Mouse (Mus musculus): ENCODE results near the gene C130050O18Rik.

Gene C130050O18Rik

DNA sequence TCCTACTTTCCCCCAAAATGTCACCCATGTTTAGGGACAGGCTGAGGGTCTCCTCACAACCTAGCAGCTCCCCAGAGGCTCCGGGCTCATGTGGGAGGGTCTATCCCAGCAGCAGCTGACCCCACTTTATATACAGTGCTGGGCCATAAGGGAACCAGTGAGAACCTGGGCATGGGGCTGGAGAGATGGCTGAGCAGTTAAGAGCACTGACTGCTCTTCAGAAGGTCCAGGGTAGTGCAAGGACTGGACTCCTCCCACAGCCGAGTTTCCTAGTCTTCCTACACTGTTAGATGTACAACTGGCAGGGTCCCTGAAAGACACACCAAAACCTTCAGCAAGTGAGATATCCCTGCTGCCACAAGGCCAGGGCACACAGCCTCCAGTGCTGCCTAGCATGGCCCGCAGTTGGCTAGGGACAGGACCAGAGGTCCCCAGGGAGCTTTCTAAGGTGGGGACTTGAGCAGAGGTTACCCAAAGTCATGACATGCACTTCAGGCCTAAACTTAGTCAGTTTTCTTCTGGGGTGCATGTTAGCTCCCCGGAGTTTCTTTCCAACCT, 7.6 kb upstream of the C130050O18Rik start:
- DNase-seq (ENCODE audit: low spot score in 2 of 2): no peak

DNA sequence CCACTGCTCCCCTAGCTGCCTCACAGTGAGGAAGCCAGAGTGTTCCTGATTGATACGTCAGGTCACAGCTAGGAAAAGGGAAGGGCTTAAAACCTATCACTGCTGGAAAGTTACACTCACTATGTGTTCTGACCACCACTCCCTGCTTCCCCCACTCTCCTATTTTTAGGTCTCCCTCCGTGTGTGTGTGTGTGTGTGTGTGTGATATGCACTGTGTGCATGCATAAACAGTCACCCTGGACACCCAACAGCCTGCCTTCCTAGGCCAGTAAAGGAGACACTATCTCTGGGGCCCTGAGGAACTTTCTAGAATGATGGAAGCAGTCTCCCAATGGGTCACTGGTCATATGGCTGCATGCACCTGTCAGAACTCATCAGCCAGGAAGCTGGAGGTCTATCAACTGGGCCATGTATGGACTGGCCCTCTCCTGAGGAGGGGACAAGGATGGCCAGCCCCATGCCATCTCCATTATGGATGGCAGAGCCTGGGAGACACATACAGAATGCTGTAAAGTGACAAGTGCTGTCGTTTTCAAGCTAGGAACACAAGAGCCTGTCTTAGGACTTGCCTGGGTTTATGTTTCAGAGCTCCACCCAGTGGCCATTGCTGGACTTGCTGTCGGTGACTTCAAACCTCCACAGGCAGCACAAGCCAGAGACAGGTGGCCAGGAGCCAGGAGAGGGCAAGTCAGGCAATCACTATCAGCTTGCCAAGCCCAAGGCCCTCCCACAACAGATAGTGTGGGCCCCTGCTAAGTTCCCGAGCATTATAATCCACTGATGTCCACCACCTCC, 6.9 kb upstream of the C130050O18Rik start:
- DNase-seq (ENCODE audit: low spot score in 2 of 2): peak; percentile 87

DNA sequence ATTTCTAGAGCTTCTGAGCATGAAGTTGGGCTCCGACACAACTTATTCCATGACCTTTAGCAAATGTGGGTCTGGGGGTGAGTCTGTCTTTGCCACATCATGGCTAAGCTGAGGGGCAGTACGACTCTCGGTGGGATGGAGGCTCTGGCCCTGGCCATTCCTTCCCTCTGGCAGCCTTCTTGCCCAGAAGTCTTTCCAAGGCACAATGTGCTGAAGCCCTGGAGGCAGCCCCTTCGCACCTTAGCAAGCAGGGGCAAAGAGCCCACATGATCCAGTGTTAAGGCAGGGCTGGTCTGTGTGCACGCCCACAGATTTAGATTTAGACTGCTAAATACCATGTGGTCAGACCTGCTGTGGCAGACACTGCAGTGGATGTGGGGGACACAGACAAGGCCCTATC, 6.3 kb upstream of the C130050O18Rik start:
- no peak for DNase-seq (ENCODE audit: low spot score in 2 of 2)

DNA sequence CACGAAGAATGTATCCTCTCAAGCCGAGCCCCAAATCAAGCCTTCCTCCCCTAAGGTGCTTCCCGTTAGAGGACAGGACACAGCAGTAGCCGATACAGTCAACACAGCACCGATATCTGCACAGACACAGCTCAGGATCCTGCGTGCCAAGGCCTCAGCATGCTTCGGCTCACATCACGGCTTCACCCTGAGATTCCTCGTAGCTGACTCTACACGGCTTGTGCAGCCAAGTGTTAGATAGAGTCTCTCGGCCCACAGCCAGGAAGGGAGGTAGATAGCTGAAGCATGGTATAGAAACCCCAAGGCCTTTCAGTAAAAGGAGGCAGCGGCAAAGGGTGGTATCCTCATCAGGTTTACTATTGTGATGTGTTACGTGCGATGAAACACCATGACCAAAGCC, 5.1 kb upstream of the C130050O18Rik start:
- no peak for DNase-seq (ENCODE audit: low spot score in 2 of 2)

DNA sequence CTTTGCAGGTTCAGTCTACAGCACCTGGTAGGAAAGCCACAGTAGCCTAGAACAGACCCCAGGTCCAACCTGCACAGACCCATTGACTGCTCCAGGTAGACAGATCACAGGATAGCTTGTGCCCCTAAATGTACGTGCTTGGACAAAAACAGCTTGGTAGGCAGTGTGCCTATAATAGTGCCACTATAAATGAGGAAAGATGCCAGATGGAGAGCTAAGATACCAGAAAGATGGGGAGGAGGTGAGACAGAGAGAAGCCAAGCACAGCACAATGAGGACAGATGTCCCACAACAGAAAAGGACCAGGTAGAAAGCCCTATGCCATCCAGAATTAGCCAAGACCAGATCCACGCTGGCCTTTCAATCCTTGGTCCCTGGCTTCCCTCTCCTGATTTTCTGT, 3.0 kb upstream of the C130050O18Rik start:
- no peak for DNase-seq (ENCODE audit: low spot score in 2 of 2)

DNA sequence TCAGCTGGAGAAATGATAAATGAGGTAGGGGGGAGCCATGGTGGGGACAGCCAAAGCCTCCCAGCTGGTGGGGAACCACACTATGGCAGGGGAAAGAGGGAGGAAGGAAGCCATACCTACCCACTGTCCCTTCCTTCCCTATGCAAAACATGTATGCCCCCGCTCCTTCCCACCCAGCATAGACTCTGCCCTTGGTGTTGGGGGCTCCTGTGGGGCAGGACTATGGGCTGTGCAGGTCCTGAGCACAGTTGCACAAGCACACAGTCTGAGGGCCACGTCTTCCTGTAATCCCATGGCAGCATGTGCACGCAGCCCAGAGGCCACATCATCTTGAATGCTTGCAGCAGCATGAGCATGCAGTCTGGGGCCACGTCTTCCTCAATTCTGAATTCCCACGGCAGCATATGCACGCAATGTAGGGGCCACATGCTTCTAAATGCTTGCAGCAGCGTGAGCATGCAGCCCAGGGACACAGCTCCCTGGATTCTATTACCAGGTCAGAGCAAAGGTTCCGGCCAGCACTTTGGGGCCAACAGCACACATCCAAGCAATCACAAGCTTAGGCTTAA, 1.3 kb upstream of the C130050O18Rik start:
- no peak for DNase-seq (ENCODE audit: low spot score in 2 of 2)

DNA sequence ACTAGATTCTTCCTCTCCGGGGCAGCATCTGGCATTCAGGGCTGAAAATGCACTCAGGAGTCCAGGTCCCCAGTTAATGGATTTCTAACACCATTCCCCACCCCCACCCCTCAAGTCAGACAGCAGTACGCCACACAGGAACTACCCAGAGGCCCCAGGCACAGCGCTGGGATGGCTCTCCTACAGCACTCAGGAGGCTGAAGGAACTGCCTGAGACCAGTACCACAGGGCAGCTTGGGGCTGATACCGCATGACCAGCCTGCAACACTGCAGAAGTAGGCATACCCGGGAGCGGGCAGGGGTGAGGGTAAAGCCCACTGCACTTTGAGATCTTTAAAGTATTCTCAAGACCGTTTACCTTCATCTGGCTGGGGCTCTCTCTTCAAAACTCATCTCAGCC, 398 bp downstream of the C130050O18Rik start:
- no peak for DNase-seq (ENCODE audit: low spot score in 2 of 2)

DNA sequence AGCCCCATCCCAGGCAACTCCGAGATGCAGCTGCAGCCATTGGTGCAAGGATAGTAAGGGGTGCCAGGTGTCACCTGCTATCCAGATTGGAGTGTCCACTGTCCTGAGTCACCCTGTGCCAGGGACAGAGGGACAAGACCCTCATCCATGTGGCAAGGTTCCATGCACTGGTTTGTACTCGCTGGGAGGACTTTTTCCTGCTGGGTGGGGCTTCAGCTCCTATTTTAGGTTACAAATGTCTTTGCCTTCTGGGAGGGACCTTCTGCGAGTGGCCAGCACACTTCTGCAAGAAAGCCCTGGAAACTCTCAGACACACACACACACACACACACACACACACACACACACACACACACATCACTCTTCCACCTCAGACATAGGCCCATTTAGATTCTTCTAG, 873 bp downstream of the C130050O18Rik start:
- DNase-seq (ENCODE audit: low spot score in 2 of 2): no peak

DNA sequence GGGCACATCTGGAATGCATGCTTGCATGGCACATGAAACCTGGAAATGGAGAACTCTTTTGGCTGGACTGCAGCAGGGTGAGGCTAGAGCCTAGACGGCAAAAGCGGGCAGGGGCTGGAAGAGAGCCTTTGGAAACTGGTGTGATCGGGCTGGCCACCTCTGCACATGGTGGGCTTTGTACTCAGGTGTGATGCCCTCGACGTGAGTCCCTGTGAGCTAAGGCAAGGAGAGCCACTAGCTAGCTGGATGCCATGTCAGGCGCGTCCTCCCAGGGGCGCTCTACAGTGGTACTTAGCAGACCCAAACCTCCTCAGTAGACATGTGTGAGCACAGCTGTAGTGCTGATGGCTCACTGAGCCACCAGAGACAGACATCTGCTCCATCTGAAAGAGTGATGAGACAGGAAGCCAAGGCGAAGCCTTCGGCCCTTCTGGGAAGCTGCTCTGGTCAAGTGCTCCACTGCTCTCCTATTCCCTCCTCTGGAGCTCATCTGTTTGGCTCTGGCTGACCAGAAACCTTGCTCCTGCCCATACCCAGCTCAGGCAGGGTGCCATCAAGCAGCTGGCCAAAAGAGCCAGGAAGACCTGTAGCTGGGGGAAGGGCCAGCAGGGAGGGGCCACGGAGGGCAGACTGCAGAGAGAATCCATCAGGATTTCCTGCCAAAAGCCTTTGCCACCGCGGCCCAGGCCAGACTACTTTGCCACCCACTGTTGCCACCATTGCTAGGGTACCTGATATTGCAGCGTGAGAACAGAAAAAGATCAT, 2.2 kb downstream of the C130050O18Rik start:
- no peak for DNase-seq (ENCODE audit: low spot score in 2 of 2)

DNA sequence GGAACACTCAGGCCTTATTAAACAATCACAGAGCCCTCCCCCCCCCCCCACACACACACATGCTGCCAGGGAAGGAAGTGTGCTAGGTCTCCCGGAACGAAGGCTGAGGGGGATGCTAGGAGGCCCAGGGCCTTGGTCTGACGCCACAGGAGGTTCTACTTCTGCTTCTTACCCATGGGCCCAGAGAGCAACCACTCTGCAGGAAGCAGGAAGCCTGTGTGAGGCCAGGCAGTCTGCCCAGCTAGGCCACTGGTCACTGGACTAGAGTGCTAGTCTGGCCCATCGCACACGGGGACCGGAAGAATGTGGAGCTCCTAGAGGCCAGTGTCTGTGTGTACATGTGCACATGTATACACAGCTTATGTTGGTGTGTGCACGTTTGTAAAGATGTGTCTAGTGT, 3.4 kb downstream of the C130050O18Rik start:
- DNase-seq (ENCODE audit: low spot score in 2 of 2): no peak

DNA sequence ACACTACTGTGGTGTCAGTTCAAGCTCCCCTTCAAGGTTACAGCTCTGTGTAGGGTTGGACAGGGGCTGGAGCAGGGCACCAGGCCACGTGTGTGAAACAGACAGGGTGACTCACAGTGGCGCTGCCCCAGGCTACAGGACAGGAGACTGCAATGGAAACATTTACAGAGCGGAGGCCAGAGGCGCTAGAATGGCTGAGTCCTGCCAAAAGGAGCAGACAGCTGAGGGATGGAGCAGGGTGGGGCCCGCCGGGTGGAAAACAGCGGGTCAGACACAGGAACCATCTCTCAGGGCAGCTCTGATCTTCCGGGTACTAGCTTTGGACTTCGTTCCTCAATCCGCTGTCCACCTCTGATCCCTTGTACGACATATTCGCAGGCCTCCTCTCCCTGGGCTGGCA, 4.3 kb downstream of the C130050O18Rik start:
- no peak for DNase-seq (ENCODE audit: low spot score in 2 of 2)

DNA sequence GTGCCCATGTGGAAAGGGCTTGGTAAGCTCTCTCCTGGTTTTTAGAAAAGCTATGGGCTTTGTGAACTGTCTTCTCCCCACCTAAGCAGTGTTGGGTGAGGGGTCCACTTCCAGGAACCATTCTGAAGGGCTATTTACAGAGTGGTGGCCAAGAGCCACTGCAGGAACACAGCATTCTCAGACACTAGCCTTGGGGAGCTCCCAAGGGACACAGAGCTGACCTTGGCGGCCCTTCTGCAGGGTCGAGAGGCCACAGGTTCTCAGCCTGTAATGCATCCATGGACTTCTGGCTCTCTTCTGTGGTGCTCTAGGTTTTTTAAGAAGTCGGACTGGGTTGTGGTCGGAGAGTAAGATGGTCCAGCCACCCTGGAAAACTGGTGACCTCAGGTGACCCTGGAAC, 5.0 kb downstream of the C130050O18Rik start:
- DNase-seq (ENCODE audit: low spot score in 2 of 2): no peak

DNA sequence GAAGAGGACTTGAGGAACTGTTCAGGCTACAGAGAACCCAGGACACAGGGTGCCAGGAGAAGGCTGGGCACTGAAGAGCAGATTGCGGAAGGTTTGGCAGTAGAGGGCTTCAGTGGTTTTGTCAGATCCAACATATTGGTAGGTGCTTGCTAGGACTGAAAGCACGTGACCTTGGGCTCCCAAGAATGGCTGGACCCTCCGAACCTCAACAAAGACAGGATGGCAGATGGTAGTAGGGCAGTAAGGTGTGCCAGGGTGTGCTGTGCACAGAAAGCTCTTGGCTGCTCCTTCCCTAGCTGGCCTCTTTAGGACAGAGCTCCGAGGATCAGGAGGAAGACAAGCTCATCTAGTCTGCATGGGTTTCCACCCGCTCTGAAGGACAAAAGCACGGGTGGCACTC, 6.0 kb downstream of the C130050O18Rik start:
- DNase-seq (ENCODE audit: low spot score in 2 of 2): no peak

DNA sequence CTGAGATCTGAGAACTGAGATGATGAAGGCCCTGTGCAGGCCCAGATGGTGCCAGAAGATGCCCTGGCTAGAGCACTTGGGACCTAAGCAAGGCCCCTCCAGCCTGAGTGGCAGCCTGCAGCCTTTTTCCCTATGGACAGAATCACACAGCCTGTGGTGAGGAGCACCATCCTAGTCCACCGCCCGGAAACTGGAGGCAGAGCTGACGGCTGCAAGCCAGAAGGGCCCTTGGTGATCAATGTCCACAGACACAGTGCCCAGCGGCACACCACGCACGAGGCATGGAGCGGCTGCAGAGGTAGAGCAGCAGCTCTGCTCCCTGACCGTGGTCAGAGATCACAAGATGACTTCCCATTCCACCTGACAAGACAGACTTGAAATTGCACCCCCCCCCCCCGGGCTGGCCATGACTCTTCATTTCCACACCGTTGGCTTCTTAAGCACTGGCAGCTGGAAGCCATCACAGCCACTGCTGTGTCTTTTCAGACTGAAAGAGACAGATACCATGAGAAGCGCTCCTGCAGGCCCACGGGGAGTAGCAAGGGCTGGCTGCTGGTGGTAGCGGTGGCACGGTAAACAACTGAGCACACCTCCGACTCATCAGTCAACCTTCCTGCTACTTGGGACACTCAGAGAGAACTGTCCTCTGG, 6.7 kb downstream of the C130050O18Rik start:
- DNase-seq (ENCODE audit: low spot score in 2 of 2): no peak

DNA sequence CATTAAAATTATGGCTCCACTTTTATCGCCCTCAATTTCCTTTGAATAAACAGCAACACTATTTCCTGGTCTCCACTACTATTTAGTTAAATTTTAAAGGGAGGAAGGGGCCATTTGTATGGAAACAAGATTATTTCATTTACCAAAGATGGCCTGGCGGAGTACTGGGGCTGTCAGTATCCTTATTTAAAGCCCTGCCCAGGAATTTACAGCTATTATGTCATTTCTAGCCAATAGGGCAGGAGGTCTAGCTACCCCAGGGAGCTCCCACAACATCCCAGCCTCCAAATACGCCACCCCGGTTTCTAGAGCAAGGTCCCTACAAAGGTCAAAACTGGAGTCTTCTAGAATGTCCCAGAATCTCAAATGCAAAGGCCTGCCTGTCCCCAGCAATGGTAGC, 8.5 kb downstream of the C130050O18Rik start:
- DNase-seq (ENCODE audit: low spot score in 2 of 2): no peak

DNA sequence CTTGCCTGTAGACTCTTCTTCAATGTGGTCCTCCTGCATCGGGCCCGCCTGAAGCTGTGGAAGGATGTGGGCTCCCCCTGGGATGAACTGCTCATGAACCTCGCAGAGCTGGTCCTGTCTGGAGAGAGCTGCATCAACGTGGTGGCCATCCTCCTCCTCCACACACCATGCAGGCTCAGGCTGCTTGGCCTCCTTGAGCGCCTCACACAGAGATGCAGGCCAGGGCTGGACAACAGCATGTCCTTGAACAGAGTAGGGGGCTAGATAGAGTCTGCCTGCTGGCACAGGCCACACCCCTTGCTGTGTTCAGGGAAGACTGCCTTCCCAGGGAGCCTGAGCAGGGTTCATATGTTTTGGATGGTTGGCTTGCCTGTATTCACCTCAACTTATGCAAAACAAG, 9.9 kb downstream of the C130050O18Rik start:
- no peak for DNase-seq (ENCODE audit: low spot score in 2 of 2)

DNA sequence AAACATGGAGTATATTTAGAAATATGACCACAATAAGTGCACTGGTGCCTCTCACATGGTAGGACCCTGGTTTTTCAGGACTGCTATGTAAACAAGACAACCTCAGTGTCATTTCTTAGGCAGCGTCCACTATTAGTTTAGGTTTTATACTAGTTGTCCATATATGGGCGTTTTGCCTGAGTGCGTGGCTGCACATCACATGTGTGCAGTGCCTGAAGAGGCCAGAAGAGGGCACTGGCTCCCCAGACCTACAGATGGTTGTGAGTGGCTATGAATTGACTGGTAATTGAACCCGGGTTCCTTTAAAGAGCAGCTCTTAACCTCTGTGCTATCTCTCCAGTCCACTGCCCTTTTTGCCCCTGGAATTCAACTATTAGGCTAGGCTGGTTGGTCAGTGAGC, 11.9 kb downstream of the C130050O18Rik start:
- no peak for DNase-seq (ENCODE audit: low spot score in 2 of 2)

DNA sequence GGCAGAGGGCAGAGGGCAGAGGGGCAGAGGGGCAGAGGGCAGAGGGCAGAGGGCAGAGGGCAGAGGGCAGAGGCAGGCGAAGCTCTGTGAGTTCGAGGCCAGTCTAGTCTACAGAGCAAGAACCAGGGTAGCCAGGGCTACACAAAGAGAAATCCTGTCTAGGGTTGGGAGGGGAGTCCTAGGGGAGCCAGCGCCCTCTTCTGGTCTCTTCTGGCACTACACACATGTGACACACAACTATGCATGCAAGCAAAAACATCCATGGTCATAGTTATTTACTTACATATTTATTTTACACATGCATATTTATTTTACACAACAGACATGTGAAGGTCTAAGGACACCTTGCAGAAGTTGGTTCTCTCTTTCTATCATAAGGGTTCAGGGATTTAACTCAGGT, 12.4 kb downstream of the C130050O18Rik start:
- no peak for DNase-seq (ENCODE audit: low spot score in 2 of 2)

DNA sequence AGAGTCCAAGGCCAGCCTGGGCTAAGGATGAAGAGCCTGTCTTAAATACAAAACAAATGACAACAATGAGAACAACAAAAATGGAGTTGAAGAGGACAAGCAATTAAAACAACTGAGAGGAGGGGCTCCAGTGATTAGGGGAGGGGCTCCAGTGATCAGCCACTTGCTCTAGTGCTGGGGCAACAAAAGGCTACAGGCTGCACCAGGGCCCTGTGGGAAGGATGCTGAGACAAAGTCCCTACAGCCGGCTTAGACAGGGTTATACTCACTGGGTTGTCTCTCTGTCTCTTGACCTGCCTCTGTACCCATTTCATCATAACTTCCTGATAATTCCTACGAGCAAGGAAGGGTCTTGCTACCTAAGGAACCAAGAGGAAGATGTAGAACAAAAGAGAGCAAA, 13.0 kb downstream of the C130050O18Rik start:
- DNase-seq (ENCODE audit: low spot score in 2 of 2): no peak

DNA sequence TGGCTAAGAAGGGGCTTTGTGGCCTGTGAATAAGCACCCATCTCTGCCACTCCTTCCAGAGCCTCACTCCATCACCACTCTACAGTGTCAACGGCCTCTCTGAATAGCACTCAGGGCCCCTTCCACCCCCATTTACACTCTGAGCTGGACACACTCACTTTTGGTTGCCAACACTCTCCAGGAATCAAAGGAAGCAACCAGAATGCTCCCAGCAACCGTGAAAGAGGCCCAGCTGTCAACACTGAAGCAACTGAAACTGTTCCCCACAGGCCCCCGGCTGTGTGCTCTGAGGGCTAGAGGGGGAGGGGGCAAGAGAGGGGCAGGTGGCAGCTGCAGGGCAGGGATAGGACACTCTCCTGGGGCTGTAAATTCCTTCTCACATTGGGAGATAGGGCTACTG, 13.6 kb downstream of the C130050O18Rik start:
- DNase-seq (ENCODE audit: low spot score in 2 of 2): no peak

DNA sequence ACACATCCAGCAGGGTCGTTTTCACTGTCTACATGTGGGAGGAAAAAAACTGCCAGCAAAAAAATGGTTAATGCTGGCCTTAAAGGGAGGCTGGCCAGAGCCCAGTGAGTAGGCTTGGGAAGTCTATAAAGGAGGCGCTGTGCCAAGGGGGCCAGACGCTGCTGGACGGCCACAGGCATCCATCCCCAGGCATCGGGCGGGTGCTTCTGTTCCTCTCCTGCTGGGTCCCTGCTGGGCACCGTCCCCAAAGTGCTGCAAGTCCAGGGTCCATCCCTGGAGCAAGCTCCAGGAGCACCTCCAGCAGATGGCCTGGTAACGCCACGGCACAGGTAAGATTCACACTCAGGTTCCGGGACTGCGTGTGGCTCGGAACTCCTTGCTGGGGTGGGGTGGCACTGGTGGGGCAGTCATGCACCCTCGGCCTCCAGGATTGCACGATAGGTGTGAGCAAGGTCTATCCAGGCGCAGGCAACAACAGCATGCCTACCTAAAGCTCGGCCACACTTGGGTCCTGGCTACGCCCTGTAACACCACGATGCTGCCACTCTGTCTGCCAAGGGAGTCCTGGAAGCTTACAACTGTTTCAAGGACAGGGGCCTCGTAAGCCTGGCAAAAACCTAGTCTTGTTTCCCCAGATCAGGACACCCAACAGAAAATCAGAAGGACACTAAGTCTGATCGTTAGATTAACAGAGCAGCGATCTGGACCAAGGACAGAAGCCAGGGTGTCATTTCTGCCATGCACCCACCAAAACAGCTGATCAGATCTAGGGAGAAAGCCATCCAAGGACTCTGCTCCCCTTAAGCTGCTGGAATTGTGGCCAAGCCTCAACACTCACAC, 18.2 kb downstream of the C130050O18Rik start, which contains the start of gene Gper1:
Gper1 (plus strand) TSS at position 126 of the 840 bp plus-strand sequence.
- peak in 1 of 2 experiments; percentile 50 for DNase-seq (ENCODE audit: low spot score in 2 of 2)

Measured in frontal cortex, postnatal 10 days (tissue).